Mouse (Mus musculus) megakaryocyte, embryonic 14.5 days (primary cell): ENCODE data around the gene Spata33.

Experiments used
- FLI1 ChIP-seq: IDR thresholded peaks from 2 replicates; pipeline ENCODE4 v1.6.1; 2012; ENCODE audit warnings: low read length, inconsistent platforms, mixed read lengths
- GATA1 ChIP-seq: IDR thresholded peaks from 3 replicates; pipeline ENCODE4 v1.6.1; 2012; ENCODE audit warnings: mixed read lengths, low read length, inconsistent platforms, borderline replicate concordance

GRCm38 (mm10) chr8:123242107-123242923 is 29.7 kb downstream of the Spata33 start:
- TF ChIP-seq GATA1 (no peak), FLI1 (no peak)
